Mouse (Mus musculus) kidney, adult 2 months (tissue): ENCODE measurements around the gene Tmc1. TPM values are rescaled to one million over a fixed set of nuclear protein-coding genes. Genes with fewer than 3 reads are reported as not detected.

ENCODE experiments used
- DNase-seq: peaks from one replicate; pipeline ENCODE4 v3.0.0; 2021
- H3K27ac ChIP-seq: fragments of 200-500 bp; 2 replicates; pipeline ENCODE4 v1.5.1; 2012; ENCODE audit warnings: low read depth, low read length, control low read depth, inconsistent platforms; ENCODE audit not compliant: insufficient read depth
- H3K27me3 ChIP-seq: fragments of 200-500 bp; replicated peaks from 2 replicates; pipeline ENCODE4 v1.6.1; 2012; ENCODE audit warnings: mild to moderate bottlenecking, moderate library complexity, low read length, inconsistent platforms; ENCODE audit not compliant: control insufficient read depth, insufficient read depth
- H3K36me3 ChIP-seq: fragments of 200-500 bp; 2 replicates; pipeline ENCODE4 v1.6.1; 2012; ENCODE audit warnings: mild to moderate bottlenecking, moderate library complexity, low read length, inconsistent platforms; ENCODE audit not compliant: control insufficient read depth, insufficient read depth
- H3K4me1 ChIP-seq: fragments of 200-500 bp; 2 replicates; pipeline ENCODE4 v1.6.1; 2011; ENCODE audit warnings: low read length; ENCODE audit not compliant: control insufficient read depth, insufficient read depth
- H3K4me3 ChIP-seq: fragments of 200-500 bp; 2 replicates; pipeline ENCODE4 v1.5.1; 2011; ENCODE audit warnings: mild to moderate bottlenecking, low read depth, low read length, control low read depth; ENCODE audit not compliant: insufficient read depth
- CTCF ChIP-seq: fragments of 200-500 bp; conservative IDR thresholded peaks from 2 replicates; pipeline ENCODE4 v1.5.1; 2011; ENCODE audit warnings: low read depth, mild to moderate bottlenecking, control low read depth, low read length, moderate library complexity, mixed read lengths; ENCODE audit not compliant: insufficient read depth, insufficient read length
- POLR2A ChIP-seq: fragments of 200-500 bp; IDR thresholded peaks from one replicate; pipeline ENCODE4 v1.6.1; 2011; ENCODE audit warnings: low read depth, low read length, control low read depth
- WGBS: fragments of 180-500 bp; shearing (Covaris S2); methylation state at CpG from one replicate; pipeline ENCODE4 v1.1.7; 2018; 5-methylcytosine and 5-hydroxymethylcytosine counted together
- polyA plus RNA-seq: library from polyadenylated mRNA; depleted of rRNA; stranded (reverse); fragments of >200 nt; gene quantifications from 2 replicates; pipeline ENCODE4 v1.2.3, GENCODE M21; 2012

Gene Tmc1
- polyA plus RNA-seq, 1 experiment: 0.08 TPM

DNA sequence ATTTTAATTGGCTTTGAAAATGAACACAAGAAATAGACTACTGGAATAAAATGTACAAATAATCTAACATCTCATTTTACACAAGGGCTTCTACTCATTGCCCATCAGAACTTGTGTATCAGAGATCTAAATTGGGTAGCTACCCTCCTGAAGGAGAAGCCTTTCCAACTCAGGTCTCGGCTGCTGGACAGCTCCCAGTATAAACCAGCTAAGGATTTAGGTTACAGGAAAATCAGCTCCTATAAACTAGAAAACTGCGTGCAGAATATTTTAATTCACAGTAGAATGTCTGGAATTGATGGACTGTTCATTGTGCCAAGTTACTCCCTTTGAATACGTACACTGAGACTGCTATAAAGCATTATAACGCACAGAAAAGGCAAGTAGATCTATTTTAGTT, 158.0 kb downstream of the Tmc1 start:
- DNase-seq: no peak

DNA sequence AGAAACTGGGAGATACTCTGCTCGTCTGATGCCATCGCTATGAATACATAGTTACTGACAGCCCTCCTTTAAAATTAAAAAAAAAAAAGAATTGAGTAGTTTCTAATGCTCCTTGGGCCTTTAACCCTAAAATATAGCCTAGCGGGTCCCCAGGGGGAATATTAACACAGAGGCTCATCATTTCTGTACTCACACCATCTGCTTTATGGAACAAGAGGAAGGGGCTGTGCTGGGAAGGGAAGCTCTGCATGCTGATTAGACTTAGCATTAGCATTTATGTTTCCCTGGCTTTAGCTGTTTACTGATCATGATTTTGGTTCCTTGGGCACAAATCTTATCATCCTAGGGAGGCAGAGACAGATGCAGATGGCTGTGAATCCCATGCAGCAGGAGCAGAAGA, 159.0 kb downstream of the Tmc1 start:
- DNase-seq: no peak
- WGBS: 85% methylated on average over 3 of the region's 3 CpGs
- no peak overlapping the region for H3K27ac ChIP-seq
- no peaks in the 10 kb centered on the region for H3K36me3 ChIP-seq
- H3K4me3 ChIP-seq: no peak overlapping the region
- no peaks in the 10 kb centered on the region for H3K27me3 ChIP-seq
- TF ChIP-seq POLR2A: no peak
- TF ChIP-seq CTCF: no peak
- no peaks in the 10 kb centered on the region for H3K4me1 ChIP-seq

More for the DNA sequence above, 158.0 kb downstream of the Tmc1 start:
- H3K27me3 ChIP-seq: no peaks in the 10 kb centered on the region
- no peaks in the 10 kb centered on the region for H3K36me3 ChIP-seq
- WGBS: 30% methylated on average over 4 of the region's 4 CpGs
- H3K4me3 ChIP-seq: no peak overlapping the region
- no peak overlapping the region for H3K27ac ChIP-seq
- H3K4me1 ChIP-seq: no peaks in the 10 kb centered on the region
- TF ChIP-seq POLR2A (no peak), CTCF (no peak)

DNA sequence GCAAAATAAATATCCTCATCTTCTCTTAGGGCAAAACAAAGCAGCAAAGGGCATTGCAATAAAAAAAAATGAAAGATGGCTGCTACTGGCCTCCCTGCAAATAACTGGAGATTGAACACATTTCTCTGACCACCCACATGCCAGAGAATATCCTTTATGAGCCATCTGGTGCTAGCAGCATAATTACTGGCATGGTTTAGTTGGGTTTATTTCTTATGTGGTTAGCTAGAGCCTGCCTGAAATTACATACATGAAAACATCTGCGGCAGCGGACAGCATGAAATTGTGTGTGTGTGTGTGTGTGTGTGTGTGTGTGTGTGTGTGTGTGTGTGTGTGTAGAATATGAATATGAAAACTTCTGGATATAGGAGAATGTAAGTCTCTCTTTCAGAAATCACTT, 161.2 kb downstream of the Tmc1 start:
- no peak overlapping the region for H3K27ac ChIP-seq
- no peak for DNase-seq
- TF ChIP-seq POLR2A (no peak), CTCF (no peak)
- no peaks in the 10 kb centered on the region for H3K36me3 ChIP-seq
- H3K27me3 ChIP-seq: no peaks in the 10 kb centered on the region
- no peak overlapping the region for H3K4me3 ChIP-seq
- no peaks in the 10 kb centered on the region for H3K4me1 ChIP-seq
- WGBS: 97% methylated on average over 2 of the region's 2 CpGs

DNA sequence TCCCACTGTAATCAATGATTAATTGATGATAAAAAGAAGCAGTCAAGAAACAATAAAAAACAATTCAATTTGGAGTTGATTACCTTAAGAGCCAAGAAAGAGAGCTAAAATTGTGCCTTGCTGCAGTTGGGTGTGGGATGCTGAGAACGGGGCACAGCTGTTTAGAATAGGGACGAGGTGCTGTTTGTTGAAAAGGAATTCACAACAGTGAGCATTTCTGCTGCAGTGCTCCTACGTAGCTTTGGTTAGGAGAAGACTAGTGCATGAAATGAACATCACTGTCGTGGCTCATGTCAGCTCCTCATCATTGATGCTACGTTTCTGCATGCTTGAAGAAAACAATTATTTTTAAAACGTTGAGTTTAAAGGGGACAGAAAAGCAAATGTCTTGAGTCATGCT, 166.7 kb downstream of the Tmc1 start:
- no peak overlapping the region for H3K4me3 ChIP-seq
- H3K27me3 ChIP-seq: no peaks in the 10 kb centered on the region
- DNase-seq: no peak
- no peaks in the 10 kb centered on the region for H3K4me1 ChIP-seq
- TF ChIP-seq POLR2A (no peak), CTCF (no peak)
- no peak overlapping the region for H3K27ac ChIP-seq
- H3K36me3 ChIP-seq: no peaks in the 10 kb centered on the region
- whole genome bisulfite sequencing: 79% methylated on average over 6 of the region's 6 CpGs

DNA sequence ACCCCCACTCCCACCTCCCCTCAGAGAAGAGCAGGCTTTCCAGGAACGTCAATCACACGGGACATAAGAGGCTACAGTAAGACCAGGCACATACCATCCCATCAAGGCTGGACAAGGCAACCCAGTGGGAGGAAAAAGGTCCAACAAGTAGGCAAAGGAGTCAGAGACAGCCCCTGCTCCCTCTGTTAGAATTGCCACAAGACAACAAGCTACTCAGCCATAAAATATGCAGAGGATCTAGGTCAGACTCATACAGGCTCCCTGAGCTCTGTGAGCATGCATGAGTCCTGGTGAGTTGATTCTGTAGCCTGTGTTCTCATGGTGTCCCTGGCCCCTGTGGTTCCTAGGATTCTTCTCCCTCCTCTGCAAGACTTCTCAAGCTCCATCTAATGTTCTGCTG, 178.3 kb downstream of the Tmc1 start:
- no peak for DNase-seq
- 63% methylated on average over 2 of the region's 2 CpGs for WGBS
- no peak overlapping the region for H3K27ac ChIP-seq

DNA sequence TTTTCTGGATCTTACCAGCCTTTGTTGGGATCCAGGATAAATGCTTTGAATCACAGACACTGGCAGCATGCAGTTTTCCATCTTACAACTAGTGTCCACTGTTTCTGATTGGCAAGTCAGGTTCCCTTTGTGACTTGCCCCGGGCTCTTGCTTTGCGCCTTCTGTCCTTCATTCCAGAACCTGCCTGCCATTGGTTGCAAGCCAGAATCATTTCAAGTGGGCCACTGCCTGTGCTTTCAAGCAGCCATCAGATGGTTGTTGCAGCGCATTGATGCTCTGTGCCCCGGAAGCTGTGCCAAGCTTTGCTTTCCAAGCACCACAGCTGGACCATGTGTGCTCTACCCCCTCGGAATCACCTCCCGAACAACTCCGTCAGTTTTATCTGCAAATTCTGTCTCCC, 180.1 kb downstream of the Tmc1 start:
- no peaks in the 10 kb centered on the region for H3K36me3 ChIP-seq
- TF ChIP-seq POLR2A (no peak), CTCF (no peak)
- H3K4me1 ChIP-seq: no peaks in the 10 kb centered on the region

More for the DNA sequence above, 178.3 kb downstream of the Tmc1 start:
- Histone ChIP-seq H3K36me3 (no peaks in the 10 kb centered on the region), H3K4me3 (no peak overlapping the region), H3K4me1 (no peaks in the 10 kb centered on the region), H3K27me3 (no peaks in the 10 kb centered on the region)
- no peak for TF ChIP-seq CTCF
- no peak for TF ChIP-seq POLR2A

DNA sequence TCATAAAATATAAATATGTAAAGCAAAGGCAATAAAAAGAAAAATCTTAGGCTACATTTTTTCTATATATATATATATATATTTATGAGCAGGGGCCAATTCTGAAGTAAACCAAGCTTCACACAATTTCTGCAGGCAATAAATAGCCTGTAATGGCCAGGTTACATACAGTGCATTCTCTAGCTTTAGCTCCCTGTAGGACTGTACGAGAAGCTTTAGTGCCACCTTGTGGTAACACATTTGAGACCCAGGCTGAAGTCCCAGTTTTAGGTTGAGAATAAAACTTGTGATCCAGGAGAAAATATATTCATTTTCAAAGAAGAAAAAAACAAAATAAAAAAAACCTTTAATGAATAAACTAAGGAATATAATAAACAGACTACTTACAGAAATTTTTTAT, 189.8 kb downstream of the Tmc1 start:
- 20% methylated on average over 1 of the region's 1 CpGs for WGBS
- H3K36me3 ChIP-seq: no peaks in the 10 kb centered on the region
- TF ChIP-seq CTCF (peak; percentile 27; the same call in 1 of the 2 replicates), POLR2A (no peak)
- H3K27ac ChIP-seq: no peak overlapping the region
- no peaks in the 10 kb centered on the region for H3K4me1 ChIP-seq
- no peak overlapping the region for H3K4me3 ChIP-seq
- H3K27me3 ChIP-seq: no peaks in the 10 kb centered on the region
- DNase-seq: peak; percentile 48

More for the DNA sequence above, 180.1 kb downstream of the Tmc1 start:
- H3K27ac ChIP-seq: no peak overlapping the region
- DNase-seq: no peak
- no peak overlapping the region for H3K4me3 ChIP-seq
- H3K27me3 ChIP-seq: no peaks in the 10 kb centered on the region
- WGBS: 83% methylated on average over 7 of the region's 7 CpGs
